Mouse (Mus musculus): ENCODE results near the gene Cyp2d26. TPM values are rescaled to one million over a fixed set of nuclear protein-coding genes. Genes with fewer than 3 reads are reported as not detected.
"Not testable (repeated sequence)": the region's sequence is repeated elsewhere in the genome, so short reads cannot be mapped to it uniquely, and the experiment has no call there.

The Cyp2d26 gene
- polyA plus RNA-seq, 2 experiments = 21.3 to 28.8 TPM

GRCm38 (mm10) chr15:82793868-82794267 lies 226 bp downstream of the Cyp2d26 start:
- H3K27me3 ChIP-seq (ENCODE audit: control insufficient read depth, insufficient read depth, low read length) = no peaks in the 10 kb centered on the region
- TF ChIP-seq EP300 (IDR thresholded peaks at IDR 0.05; ENCODE audit: low read depth) = no peak
- TF ChIP-seq CTCF (IDR thresholded peaks at IDR 0.05; ENCODE audit: low read depth) = no peak
- H3K4me1 ChIP-seq (replicated peaks; ENCODE audit: control insufficient read depth in 2 of 2, insufficient read depth in 2 of 2, low read length in 1 of 2) = peaks cover 0 to 8% of the 10 kb centered on the region in 2 experiments; a peak in 2 of 4 replicates
- 57% methylated on average over 6 of the region's 6 CpGs for WGBS (ENCODE audit: insufficient replicate concordance)
- no peak overlapping the region for H3K4me2 ChIP-seq (ENCODE audit: low read depth)
- ATAC-seq (ENCODE audit: insufficient read depth) = no peak
- no peak overlapping the region for H3K9ac ChIP-seq (replicated peaks)
- no peak for DNase-seq (ENCODE audit: low read depth in 3 of 3, low spot score in 3 of 3)
- no peaks in the 10 kb centered on the region for H3K36me3 ChIP-seq (replicated peaks; ENCODE audit: control insufficient read depth, insufficient read depth, low read depth)
- H3K9me3 ChIP-seq (ENCODE audit: control insufficient read depth, low read length) = no peaks in the 10 kb centered on the region
- no peak overlapping the region for H3K27ac ChIP-seq
- no peak overlapping the region for H3K4me3 ChIP-seq (ENCODE audit: insufficient read depth in 1 of 2, low read depth in 2 of 2, low read length in 2 of 2)

GRCm38 (mm10) chr15:82793454-82793853 lies 640 bp downstream of the Cyp2d26 start:
- no peaks in the 10 kb centered on the region for H3K27me3 ChIP-seq (ENCODE audit: control insufficient read depth, insufficient read depth, low read length)
- 37% methylated on average over 1 of the region's 1 CpGs for WGBS (ENCODE audit: insufficient replicate concordance)
- ATAC-seq (ENCODE audit: insufficient read depth) (no peak), DNase-seq (ENCODE audit: low read depth in 3 of 3, low spot score in 3 of 3) (no peak)
- no peak overlapping the region for H3K27ac ChIP-seq
- H3K4me3 ChIP-seq (ENCODE audit: insufficient read depth in 1 of 2, low read depth in 2 of 2, low read length in 2 of 2) = no peak overlapping the region
- H3K4me2 ChIP-seq (ENCODE audit: low read depth) = no peak overlapping the region
- H3K4me1 ChIP-seq (replicated peaks; ENCODE audit: control insufficient read depth in 2 of 2, insufficient read depth in 2 of 2, low read length in 1 of 2) = peaks cover 0 to 8% of the 10 kb centered on the region in 2 experiments; a peak in 2 of 4 replicates
- H3K9ac ChIP-seq (replicated peaks) = no peak overlapping the region
- no peaks in the 10 kb centered on the region for H3K36me3 ChIP-seq (replicated peaks; ENCODE audit: control insufficient read depth, insufficient read depth, low read depth)
- TF ChIP-seq EP300 (IDR thresholded peaks at IDR 0.05; ENCODE audit: low read depth) = no peak
- TF ChIP-seq CTCF (IDR thresholded peaks at IDR 0.05; ENCODE audit: low read depth) = no peak
- H3K9me3 ChIP-seq (ENCODE audit: control insufficient read depth, low read length) = no peaks in the 10 kb centered on the region

- Histone ChIP-seq H3K27me3 (ENCODE audit: control insufficient read depth, insufficient read depth, low read length) (no peaks in the 10 kb centered on the region), H3K4me2 (ENCODE audit: low read depth) (no peak overlapping the region), H3K9ac (replicated peaks) (no peak overlapping the region), H3K9me3 (ENCODE audit: control insufficient read depth, low read length) (no peaks in the 10 kb centered on the region), H3K36me3 (replicated peaks; ENCODE audit: control insufficient read depth, insufficient read depth, low read depth) (no peaks in the 10 kb centered on the region), H3K27ac (no peak overlapping the region), H3K4me3 (ENCODE audit: insufficient read depth in 1 of 2, low read depth in 2 of 2, low read length in 2 of 2) (no peak overlapping the region), H3K4me1 (replicated peaks; ENCODE audit: control insufficient read depth in 2 of 2, insufficient read depth in 2 of 2, low read length in 1 of 2) (peaks cover 0 to 8% of the 10 kb centered on the region in 2 experiments; a peak in 2 of 4 replicates)
- DNase-seq (ENCODE audit: low read depth in 3 of 3, low spot score in 3 of 3) (no peak), ATAC-seq (ENCODE audit: insufficient read depth) (no peak)
- TF ChIP-seq EP300 (IDR thresholded peaks at IDR 0.05; ENCODE audit: low read depth) = no peak
- no peak for TF ChIP-seq CTCF (IDR thresholded peaks at IDR 0.05; ENCODE audit: low read depth)
- WGBS (ENCODE audit: insufficient replicate concordance) = 71% methylated on average over 11 of the region's 11 CpGs
Measured at GRCm38 (mm10) chr15:82792566-82792965, 1.5 kb downstream of the Cyp2d26 start.

- whole genome bisulfite sequencing (ENCODE audit: insufficient replicate concordance) = 36% methylated on average over 1 of the region's 1 CpGs
- Histone ChIP-seq H3K36me3 (replicated peaks; ENCODE audit: control insufficient read depth, insufficient read depth, low read depth) (no peaks in the 10 kb centered on the region), H3K4me2 (ENCODE audit: low read depth) (no peak overlapping the region), H3K9me3 (ENCODE audit: control insufficient read depth, low read length) (no peaks in the 10 kb centered on the region), H3K9ac (replicated peaks) (no peak overlapping the region), H3K4me1 (replicated peaks; ENCODE audit: control insufficient read depth in 2 of 2, insufficient read depth in 2 of 2, low read length in 1 of 2) (no peaks in the 10 kb centered on the region), H3K27me3 (ENCODE audit: control insufficient read depth, insufficient read depth, low read length) (no peaks in the 10 kb centered on the region), H3K4me3 (ENCODE audit: insufficient read depth in 1 of 2, low read depth in 2 of 2, low read length in 2 of 2) (no peak overlapping the region), H3K27ac (no peak overlapping the region)
- ATAC-seq (ENCODE audit: insufficient read depth) (no peak), DNase-seq (ENCODE audit: low read depth in 3 of 3, low spot score in 3 of 3) (no peak)
- TF ChIP-seq EP300 (IDR thresholded peaks at IDR 0.05; ENCODE audit: low read depth) (no peak), CTCF (IDR thresholded peaks at IDR 0.05; ENCODE audit: low read depth) (no peak)
Measured at GRCm38 (mm10) chr15:82784581-82784980, 9.5 kb downstream of the Cyp2d26 start.

- no peak overlapping the region for H3K4me2 ChIP-seq (ENCODE audit: low read depth)
- no peaks in the 10 kb centered on the region for H3K36me3 ChIP-seq (replicated peaks; ENCODE audit: control insufficient read depth, insufficient read depth, low read depth)
- H3K27ac ChIP-seq = no peak overlapping the region
- H3K27me3 ChIP-seq (ENCODE audit: control insufficient read depth, insufficient read depth, low read length) = no peaks in the 10 kb centered on the region
- WGBS (ENCODE audit: insufficient replicate concordance) = 70% methylated on average over 1 of the region's 1 CpGs
- no peaks in the 10 kb centered on the region for H3K4me1 ChIP-seq (replicated peaks; ENCODE audit: control insufficient read depth in 2 of 2, insufficient read depth in 2 of 2, low read length in 1 of 2)
- no peak overlapping the region for H3K9ac ChIP-seq (replicated peaks)
- H3K4me3 ChIP-seq (ENCODE audit: insufficient read depth in 1 of 2, low read depth in 2 of 2, low read length in 2 of 2) = no peak overlapping the region
- TF ChIP-seq CTCF (IDR thresholded peaks at IDR 0.05; ENCODE audit: low read depth) (no peak), EP300 (IDR thresholded peaks at IDR 0.05; ENCODE audit: low read depth) (no peak)
- DNase-seq (ENCODE audit: low read depth in 3 of 3, low spot score in 3 of 3) = no peak
- no peaks in the 10 kb centered on the region for H3K9me3 ChIP-seq (ENCODE audit: control insufficient read depth, low read length)
- ATAC-seq (ENCODE audit: insufficient read depth) = no peak
Measured at GRCm38 (mm10) chr15:82783800-82784199, 10.3 kb downstream of the Cyp2d26 start.

- not testable (repeated sequence) for H3K4me3 ChIP-seq (ENCODE audit: insufficient read depth in 1 of 2, low read depth in 2 of 2, low read length in 2 of 2); H3K4me2 ChIP-seq (ENCODE audit: low read depth); H3K4me1 ChIP-seq (replicated peaks; ENCODE audit: control insufficient read depth in 2 of 2, insufficient read depth in 2 of 2, low read length in 1 of 2); ATAC-seq (ENCODE audit: insufficient read depth); DNase-seq (ENCODE audit: low read depth in 3 of 3, low spot score in 3 of 3); H3K27me3 ChIP-seq (ENCODE audit: control insufficient read depth, insufficient read depth, low read length); H3K36me3 ChIP-seq (replicated peaks; ENCODE audit: control insufficient read depth, insufficient read depth, low read depth); H3K9ac ChIP-seq (replicated peaks); H3K9me3 ChIP-seq (ENCODE audit: control insufficient read depth, low read length); H3K27ac ChIP-seq
- WGBS (ENCODE audit: insufficient replicate concordance) = 58% methylated on average over 5 of the region's 5 CpGs
Measured at GRCm38 (mm10) chr15:82777856-82778255, 16.2 kb downstream of the Cyp2d26 start.
